Mouse (Mus musculus) neural tube, embryonic 11.5 days (tissue): Measurements from ENCODE around the gene Map4. TPM values are rescaled to one million over a fixed set of nuclear protein-coding genes. Genes with fewer than 3 reads are reported as not detected.
A peak's percentile ranks its signal among the peaks of the same experiment; 100 is the strongest.
"Not testable (repeated sequence)": the region's sequence is repeated elsewhere in the genome, so short reads cannot be mapped to it uniquely, and the experiment has no call there.

Experiments used
- ATAC-seq: fragments of 200-750 bp; cut with Nextera tagmentation; 2 replicates; pipeline ENCODE4 v1.8.0; 2017; ENCODE audit warnings: moderate number of reproducible peaks, mild to moderate bottlenecking, moderate TSS enrichment, moderate library complexity; ENCODE audit not compliant: insufficient read depth, low FRiP score, low TSS enrichment
- DNase-seq: peaks from one replicate; pipeline ENCODE4 v3.0.0-alpha.2; 2015; ENCODE audit warnings: low spot score
- H3K27ac ChIP-seq: fragments of 300-500 bp; sonication (generic); 2 replicates; pipeline ENCODE4 v1.5.1; 2014; ENCODE audit warnings: low read depth, mild to moderate bottlenecking, low read length
- H3K27me3 ChIP-seq: fragments of 300-500 bp; sonication (generic); 2 replicates; pipeline ENCODE4 v1.6.1; 2014; ENCODE audit warnings: mild to moderate bottlenecking, low read length, mixed read lengths; ENCODE audit not compliant: control insufficient read depth, insufficient read depth
- H3K36me3 ChIP-seq: fragments of 300-500 bp; sonication (generic); 2 replicates; pipeline ENCODE4 v1.6.1; 2014; ENCODE audit warnings: mild to moderate bottlenecking, low read length, moderate library complexity, mixed read lengths; ENCODE audit not compliant: control insufficient read depth, insufficient read depth
- H3K4me1 ChIP-seq: fragments of 300-500 bp; sonication (generic); 2 replicates; pipeline ENCODE4 v1.6.1; 2014; ENCODE audit warnings: low read length, mixed read lengths; ENCODE audit not compliant: control insufficient read depth, insufficient read depth
- H3K4me2 ChIP-seq: fragments of 300-500 bp; sonication (generic); 2 replicates; pipeline ENCODE4 v1.6.1; 2014; ENCODE audit warnings: low read depth, mild to moderate bottlenecking, moderate library complexity
- H3K4me3 ChIP-seq: fragments of 300-500 bp; sonication (generic); 2 replicates; pipeline ENCODE4 v1.5.1; 2014; ENCODE audit warnings: low read depth, low read length
- H3K9ac ChIP-seq: fragments of 300-500 bp; sonication (generic); 2 replicates; pipeline ENCODE4 v1.6.1; 2014; ENCODE audit warnings: mild to moderate bottlenecking, low read length
- H3K9me3 ChIP-seq: fragments of 300-500 bp; sonication (generic); 2 replicates; pipeline ENCODE4 v1.6.1; 2016; ENCODE audit warnings: low read length; ENCODE audit not compliant: control insufficient read depth
- WGBS: fragments of 180-500 bp; shearing (Covaris S2); extraction: QIAGEN DNeasy Blood & Tissue Kit; methylation state at CpG from one replicate; pipeline ENCODE4 v1.1.7; 2014; 5-methylcytosine and 5-hydroxymethylcytosine counted together
- polyA plus RNA-seq: library from polyadenylated mRNA; unstranded; fragments of >200 nt; fragmentation: Nextera tagmentation; extraction: Ambion mirVana; gene quantifications from 2 replicates; pipeline ENCODE4 v1.2.1, GENCODE M21; 2014

Gene Map4
- polyA plus RNA-seq, 1 experiment from 2014 or later: 129 TPM

GRCm38 (mm10) chr9:110100627-110101600 lies 169.7 kb downstream of the Map4 start:
- ATAC-seq (peak; percentile 93), DNase-seq (peak; percentile 94)
- H3K36me3 ChIP-seq: peaks cover 19% of the 10 kb centered on the region
- peak overlapping the region; percentile 86 for H3K9ac ChIP-seq
- peak overlapping the region; percentile 85 for H3K4me2 ChIP-seq
- WGBS: 3% methylated on average over 41 of the region's 41 CpGs
- peaks cover 4% of the 10 kb centered on the region for H3K4me1 ChIP-seq
- no peak overlapping the region for H3K27ac ChIP-seq
- no peaks in the 10 kb centered on the region for H3K9me3 ChIP-seq
- peak overlapping the region; percentile 95 for H3K4me3 ChIP-seq
- no peaks in the 10 kb centered on the region for H3K27me3 ChIP-seq

GRCm38 (mm10) chr9:110116353-110116976 lies 185.2 kb downstream of the Map4 start:
- WGBS: 11% methylated on average over 10 of the region's 10 CpGs
- peak overlapping the region; percentile 82 for H3K4me2 ChIP-seq

GRCm38 (mm10) chr9:110116977-110117778 lies 185.9 kb downstream of the Map4 start, which contains the start of gene Smarcc1:
Smarcc1 (plus strand) TSS chr9:110117708.
- Histone ChIP-seq H3K4me3 (peak within 1 kb of the TSS; percentile 68), H3K9me3 (no peaks in the 10 kb centered on the region), H3K36me3 (peaks cover 7% of the 10 kb centered on the region), H3K4me1 (peaks cover 10% of the 10 kb centered on the region), H3K27ac (peak within 1 kb of the TSS; percentile 96), H3K4me2 (peak within 1 kb of the TSS; percentile 82), H3K9ac (peak within 1 kb of the TSS; percentile 97), H3K27me3 (no peaks in the 10 kb centered on the region)
- DNase-seq (peak; percentile 93), ATAC-seq (peak; percentile 96)
- 0% methylated on average over 74 of the region's 79 CpGs for WGBS

More at GRCm38 (mm10) chr9:110116353-110116976, 185.2 kb downstream of the Map4 start:
- DNase-seq: no peak
- no peaks in the 10 kb centered on the region for H3K9me3 ChIP-seq
- ATAC-seq: no peak
- peaks cover 11% of the 10 kb centered on the region for H3K36me3 ChIP-seq
- peak overlapping the region; percentile 97 for H3K9ac ChIP-seq
- peaks cover 10% of the 10 kb centered on the region for H3K4me1 ChIP-seq
- H3K27me3 ChIP-seq: no peaks in the 10 kb centered on the region
- H3K27ac ChIP-seq: peak overlapping the region; percentile 96
- H3K4me3 ChIP-seq: peak overlapping the region; percentile 68

GRCm38 (mm10) chr9:110117779-110118139 lies 186.5 kb downstream of the Map4 start, which contains the start of gene Dhx30:
Dhx30 (minus strand) TSS chr9:110117830.
- Histone ChIP-seq H3K4me1 (peaks cover 10% of the 10 kb centered on the region), H3K4me2 (peak within 1 kb of the TSS; percentile 82), H3K27me3 (no peaks in the 10 kb centered on the region), H3K27ac (peak within 1 kb of the TSS; percentile 96), H3K36me3 (peaks cover 2% of the 10 kb centered on the region), H3K9ac (peak within 1 kb of the TSS; percentile 97), H3K9me3 (no peaks in the 10 kb centered on the region), H3K4me3 (peak within 1 kb of the TSS; percentile 68)
- DNase-seq (no peak), ATAC-seq (peak; percentile 11; the same call in 1 of the 2 replicates)
- WGBS: under 1% methylated on average over 17 of the region's 17 CpGs

GRCm38 (mm10) chr9:110118249-110118648 lies 187.0 kb downstream of the Map4 start:
- peak overlapping the region; percentile 68 for H3K4me3 ChIP-seq
- H3K27me3 ChIP-seq: no peaks in the 10 kb centered on the region
- no peaks in the 10 kb centered on the region; the same call in 1 of the 2 replicates for H3K36me3 ChIP-seq
- WGBS: 51% methylated on average over 1 of the region's 1 CpGs
- H3K27ac ChIP-seq: peak overlapping the region; percentile 96
- ATAC-seq (no peak), DNase-seq (no peak)
- no peaks in the 10 kb centered on the region for H3K9me3 ChIP-seq
- peaks cover 10% of the 10 kb centered on the region for H3K4me1 ChIP-seq
- H3K9ac ChIP-seq: peak overlapping the region; percentile 97
- peak overlapping the region; percentile 82 for H3K4me2 ChIP-seq

- no peak overlapping the region for H3K27ac ChIP-seq
- no peak for DNase-seq
These were observed 190.2 kb downstream of the Map4 start for GRCm38 (mm10) chr9:110121424-110121823.

GRCm38 (mm10) chr9:110123322-110123721 lies 192.1 kb downstream of the Map4 start:
- Histone ChIP-seq H3K9me3 (no peaks in the 10 kb centered on the region), H3K27me3 (no peaks in the 10 kb centered on the region), H3K4me2 (no peak overlapping the region), H3K9ac (no peak overlapping the region), H3K4me1 (peaks cover 5% of the 10 kb centered on the region), H3K36me3 (no peaks in the 10 kb centered on the region), H3K27ac (no peak overlapping the region), H3K4me3 (no peak overlapping the region)
- WGBS: 87% methylated on average over 2 of the region's 2 CpGs
- no peak for ATAC-seq
- DNase-seq: no peak

More at GRCm38 (mm10) chr9:110121424-110121823, 190.2 kb downstream of the Map4 start:
- 80% methylated on average over 4 of the region's 4 CpGs for WGBS
- Histone ChIP-seq H3K36me3 (no peaks in the 10 kb centered on the region), H3K9me3 (no peaks in the 10 kb centered on the region), H3K4me1 (peaks cover 8% of the 10 kb centered on the region), H3K9ac (no peak overlapping the region), H3K4me2 (no peak overlapping the region), H3K4me3 (no peak overlapping the region), H3K27me3 (no peaks in the 10 kb centered on the region)
- ATAC-seq: no peak

- not testable (repeated sequence) for H3K9ac ChIP-seq, H3K4me3 ChIP-seq, ATAC-seq, H3K27ac ChIP-seq, DNase-seq, H3K4me2 ChIP-seq, H3K27me3 ChIP-seq, H3K4me1 ChIP-seq, H3K9me3 ChIP-seq, H3K36me3 ChIP-seq
- WGBS: 60% methylated on average over 2 of the region's 2 CpGs
These were observed 192.8 kb downstream of the Map4 start for GRCm38 (mm10) chr9:110124008-110124540.
